ENCODE assay signal across 8 mouse cellular contexts in the genomic region with DNA sequence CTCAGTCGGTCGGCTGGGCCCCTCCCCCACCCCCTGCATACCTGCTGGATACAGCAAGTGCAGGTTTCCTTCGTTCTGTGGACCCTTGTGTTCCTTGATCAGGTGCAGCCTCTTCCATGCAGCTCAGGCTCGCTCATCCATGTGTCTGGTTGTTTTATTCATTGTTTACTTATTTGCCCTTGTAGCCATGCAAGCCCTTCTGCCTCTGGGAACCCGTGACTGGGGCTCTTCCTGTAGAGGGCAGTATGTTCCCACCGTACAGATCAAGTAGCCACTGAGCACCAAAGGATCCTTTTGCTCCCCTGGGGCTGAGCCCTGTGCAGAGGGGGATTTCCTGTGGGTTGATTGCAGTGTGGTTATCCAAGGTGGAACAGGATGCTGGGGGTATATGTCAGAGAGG. TPM values are rescaled to one million over a fixed set of nuclear protein-coding genes. Genes with fewer than 3 reads are reported as not detected.
DNase-seq lines count a peak whose midpoint lies in the region; ATAC-seq and TF ChIP-seq lines count a peak whose summit lies in the region.
"Had no signal": no experiment of that assay in that cellular context is flagged by ENCODE, and none has a peak within 500 bp of the region (broad histone marks: within the 10 kb centered on the region; RNA-seq: fewer than 3 reads in every experiment).

No protein-coding gene starts in this region.

- TF ChIP-seq EP300 in stomach, postnatal 0 days (optimal IDR thresholded peaks at IDR 0.05), result no peak

- H3K4me1 ChIP-seq in stomach, postnatal 0 days (replicated peaks; ENCODE audit: control insufficient read depth, insufficient read depth), result no peaks in the 10 kb centered on the region

- no peak overlapping the region for H3K27ac ChIP-seq in stomach, postnatal 0 days (replicated peaks)

- no peaks in the 10 kb centered on the region for H3K36me3 ChIP-seq in stomach, postnatal 0 days (ENCODE audit: control insufficient read depth, insufficient read depth, low read length)

- no peak overlapping the region for H3K9ac ChIP-seq in stomach, postnatal 0 days (ENCODE audit: low read length)

- no peak overlapping the region for H3K4me3 ChIP-seq in stomach, postnatal 0 days (ENCODE audit: low read depth, low read length)

- no peaks in the 10 kb centered on the region for H3K9me3 ChIP-seq in stomach, postnatal 0 days (ENCODE audit: control insufficient read depth, low read length)

- H3K27me3 ChIP-seq in stomach, postnatal 0 days (ENCODE audit: control insufficient read depth, insufficient read depth, low read length), result no peaks in the 10 kb centered on the region

- no peak overlapping the region for H3K4me2 ChIP-seq in stomach, postnatal 0 days (replicated peaks; ENCODE audit: low read depth)

- TF ChIP-seq CTCF in stomach, postnatal 0 days (IDR thresholded peaks at IDR 0.05; ENCODE audit: low read depth), result peak; percentile 77

- ATAC-seq in granulocyte monocyte progenitor cell, adult 5-6 weeks (replicated peaks; ENCODE audit: poor library complexity, severe bottlenecking), result peak; percentile 81
- ATAC-seq in stomach, postnatal 0 days (ENCODE audit: low FRiP score, low TSS enrichment), result peak; percentile 62; the same call in 1 of the 2 replicates

- WGBS in stomach, postnatal 0 days, result 7% methylated on average over 6 of the region's 6 CpGs

- peak; percentile 36 for DNase-seq in urinary bladder, postnatal 14 days (ENCODE audit: low spot score)
- no peak for DNase-seq in urinary bladder, adult 2 months (ENCODE audit: low spot score)
- DNase-seq in adrenal gland, postnatal 10 days, result peak; percentile 63
- DNase-seq in kidney, adult 18-20 months, result peak; percentile 25
- peak; percentile 14 for DNase-seq in lung, postnatal 25 days (ENCODE audit: low spot score)
- peak; percentile 64 for DNase-seq in stomach, postnatal 0 days (ENCODE audit: low spot score)

RNA-seq across cellular contexts. Expression of gene Kndc1, which starts 11.2 kb away (rescaled TPM):
- 0.03 and 0.07 TPM in 2 replicates for polyA plus RNA-seq in urinary bladder, adult 2 months (2012; rRNA removed)
- under 1 TPM; 0.42 to 0.55 TPM for total RNA-seq in adrenal gland, postnatal 10 days (2021)
- not detected in 2 replicates for total RNA-seq in granulocyte monocyte progenitor cell, adult 5-6 weeks (2014; fragmentation: Nextera tagmentation)
- total RNA-seq in granulocyte monocyte progenitor cell, adult 5-6 weeks (2017), result not detected in 2 replicates
- 0.05 and 0.18 TPM in 2 replicates for polyA plus RNA-seq in stomach, postnatal 0 days (2015; fragmentation: Nextera tagmentation; extraction: Ambion mirVana)

RNA-seq across cellular contexts. Expression of gene Utf1, which starts 37.9 kb away (rescaled TPM):
- polyA plus RNA-seq in urinary bladder, adult 2 months (2012; rRNA removed), result not detected in 2 replicates
- under 1 TPM in 1 of 2 experiments, not detected in 1; 0.24 TPM for total RNA-seq in adrenal gland, postnatal 10 days (2021)
- not detected in 2 replicates for total RNA-seq in granulocyte monocyte progenitor cell, adult 5-6 weeks (2014; fragmentation: Nextera tagmentation)
- total RNA-seq in granulocyte monocyte progenitor cell, adult 5-6 weeks (2017), result not detected in 2 replicates
- 0.13 TPM in 1 of 2 replicates, not detected in the other for polyA plus RNA-seq in stomach, postnatal 0 days (2015; fragmentation: Nextera tagmentation; extraction: Ambion mirVana)
- polyA plus RNA-seq: stomach, embryonic 16.5 days had no signal
